Mouse (Mus musculus) layer of hippocampus, adult 2 months (tissue): ENCODE data around the gene Vstm2a. TPM values are rescaled to one million over a fixed set of nuclear protein-coding genes. Genes with fewer than 3 reads are reported as not detected.

Experiments
- DNase-seq, 2 experiments: peaks; one replicate each; pipeline ENCODE4 v3.0.0; 2022; ENCODE audit warnings: low spot score in 2 of 2
- H3K27ac ChIP-seq: fragments of 200-600 bp; 2 replicates; pipeline ENCODE4 v1.8.1; 2022
- H3K4me3 ChIP-seq: fragments of 200-600 bp; 2 replicates; pipeline ENCODE4 v1.8.1; 2022; ENCODE audit warnings: mild to moderate bottlenecking
- CTCF ChIP-seq: fragments of 200-600 bp; conservative IDR thresholded peaks from 2 replicates; pipeline ENCODE4 v1.8.1; 2022; ENCODE audit warnings: antibody characterized with exemption, mild to moderate bottlenecking, moderate library complexity
- total RNA-seq, 2 experiments: library from RNA; stranded (reverse); gene quantifications; 2 replicates each; pipeline ENCODE4 v1.2.3; 2021

Gene Vstm2a
- total RNA-seq, 2 experiments from 2014 or later: 148 to 154 TPM

DNA sequence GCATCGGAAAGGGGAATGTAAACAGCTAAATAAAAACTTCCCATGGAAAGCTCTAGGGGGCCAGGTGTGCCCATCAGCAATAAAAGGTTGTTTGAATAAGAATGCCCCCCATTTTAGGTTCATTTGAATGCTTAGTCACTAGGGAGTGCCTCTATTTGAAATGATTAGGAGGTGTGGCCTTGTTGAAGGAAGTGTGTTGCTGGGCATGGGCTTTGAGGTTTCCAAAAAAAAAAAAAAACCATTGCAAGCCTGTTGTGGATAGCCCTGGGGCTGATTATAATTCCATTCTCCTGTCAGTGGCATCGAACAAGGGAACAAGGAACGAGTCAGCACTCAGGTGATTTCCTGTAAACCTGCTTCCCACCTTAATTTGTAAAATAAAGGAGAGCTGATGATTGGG lies 87.7 kb downstream of the Vstm2a start:
- DNase-seq: no peak
- no peak for TF ChIP-seq CTCF
- Histone ChIP-seq H3K27ac (no peak overlapping the region), H3K4me3 (no peak overlapping the region)

DNA sequence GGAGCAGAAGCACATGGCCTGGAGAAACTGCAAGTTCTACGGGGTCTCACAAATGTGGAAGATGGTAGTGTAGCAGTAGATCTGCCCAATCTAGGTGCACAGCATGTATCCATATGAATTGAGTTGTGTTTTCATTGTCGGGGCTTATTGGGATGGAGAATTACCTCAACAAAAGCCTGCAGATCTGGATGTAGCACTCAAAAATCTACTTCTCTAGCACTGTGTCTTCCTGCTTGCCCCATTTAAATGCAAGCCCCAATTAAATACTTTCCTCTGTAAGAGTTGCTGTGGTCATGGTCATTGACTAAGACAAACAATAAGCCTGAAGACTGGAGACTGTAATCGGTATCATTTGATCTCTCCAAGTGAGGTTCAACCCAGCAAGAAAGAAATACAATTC lies 88.2 kb downstream of the Vstm2a start:
- H3K27ac ChIP-seq: no peak overlapping the region
- no peak for DNase-seq
- H3K4me3 ChIP-seq: no peak overlapping the region
- TF ChIP-seq CTCF: no peak

DNA sequence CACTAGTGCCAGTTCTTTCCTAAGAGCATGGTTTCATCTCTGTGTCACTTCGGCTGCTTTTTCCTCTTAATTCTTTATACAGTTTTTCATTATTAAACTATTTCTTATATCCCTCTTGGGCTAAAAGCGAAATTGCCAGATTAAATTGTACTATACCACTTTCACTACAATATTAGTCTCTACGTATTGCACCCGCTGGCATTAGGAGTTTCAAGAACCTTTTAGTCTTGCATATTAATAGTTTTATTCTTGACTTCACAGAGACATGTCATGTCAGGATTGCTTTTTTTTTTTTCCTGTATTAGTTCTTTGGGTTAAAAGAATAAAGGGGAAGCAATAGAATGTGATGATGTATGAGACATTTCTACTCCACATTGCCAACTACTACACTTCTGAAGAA lies 94.4 kb downstream of the Vstm2a start:
- no peak for DNase-seq
- Histone ChIP-seq H3K4me3 (no peak overlapping the region), H3K27ac (no peak overlapping the region)
- no peak for TF ChIP-seq CTCF

DNA sequence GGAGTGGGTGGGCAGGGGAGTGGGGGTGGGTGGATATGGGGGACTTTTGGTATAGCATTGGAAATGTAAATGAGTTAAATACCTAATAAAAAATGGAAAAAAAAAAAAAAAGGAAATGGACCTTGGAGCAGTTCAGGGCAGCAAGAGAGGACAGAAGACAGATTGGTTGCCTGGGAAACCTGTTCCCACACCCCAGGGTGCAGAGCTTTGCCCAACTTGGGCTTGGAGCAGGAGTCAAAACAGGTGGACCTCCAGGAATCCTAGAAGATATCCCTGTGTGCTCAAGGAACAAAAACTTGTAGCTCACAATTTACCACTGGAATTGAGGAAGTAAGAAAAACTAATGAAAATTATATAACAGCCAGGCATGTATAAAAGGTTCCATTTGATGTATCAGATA lies 96.8 kb downstream of the Vstm2a start:
- no peak for TF ChIP-seq CTCF
- H3K4me3 ChIP-seq: no peak overlapping the region
- no peak for DNase-seq
- H3K27ac ChIP-seq: no peak overlapping the region

DNA sequence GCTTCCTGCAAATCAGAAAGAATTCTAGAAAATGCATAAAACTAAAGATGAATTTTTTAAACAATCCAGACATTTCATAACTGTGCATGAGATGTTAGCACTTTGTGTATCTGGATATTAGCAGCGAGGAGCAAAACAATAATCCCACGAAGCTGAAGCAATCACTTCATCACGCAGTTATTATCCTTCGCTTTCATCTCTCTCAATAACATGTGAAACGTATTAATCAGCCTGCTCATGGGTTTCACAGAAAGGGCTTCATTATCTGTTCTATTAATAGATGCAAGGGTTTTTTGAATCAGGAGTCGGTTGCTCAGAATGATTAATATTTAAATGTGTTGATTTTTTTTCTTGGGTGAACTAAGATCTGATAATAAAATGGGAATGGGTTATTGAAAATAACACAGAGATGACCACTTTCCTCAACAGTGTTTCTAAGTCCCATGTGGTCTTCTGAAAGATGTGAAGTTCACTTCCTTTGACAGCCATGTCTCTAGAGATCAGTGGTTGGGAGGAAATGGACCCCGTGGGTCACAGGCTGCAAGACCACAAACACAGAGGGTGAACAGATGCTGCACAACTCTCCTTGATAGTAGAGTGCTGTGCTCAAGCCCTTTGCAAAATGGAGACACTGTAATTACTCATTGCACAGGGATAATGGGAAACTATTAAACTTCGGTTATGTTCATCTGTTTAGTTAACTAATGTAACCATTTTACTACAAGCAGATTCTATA lies 109.5 kb downstream of the Vstm2a start:
- no peak for TF ChIP-seq CTCF
- H3K4me3 ChIP-seq: no peak overlapping the region
- no peak for DNase-seq
- no peak overlapping the region for H3K27ac ChIP-seq

DNA sequence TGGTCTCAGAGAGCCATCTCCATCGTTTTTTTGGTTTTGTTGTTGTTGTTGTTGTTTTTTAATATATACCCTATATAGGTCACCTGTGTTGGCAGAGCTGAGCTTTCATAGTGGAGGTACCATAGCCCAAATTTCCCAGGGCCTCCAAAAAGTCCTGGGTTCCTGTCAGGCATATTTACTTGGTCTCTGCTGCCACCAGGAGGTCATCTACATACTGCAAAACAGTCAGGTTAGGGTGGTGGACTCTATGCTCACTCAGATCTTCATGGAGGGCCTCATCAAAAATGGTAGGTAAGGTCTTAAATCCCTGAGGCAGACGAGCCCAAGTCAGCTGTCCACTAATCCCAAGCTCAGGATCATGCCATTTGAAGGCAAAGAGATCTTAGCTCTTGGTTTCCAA lies 146.1 kb downstream of the Vstm2a start:
- peak; percentile 16 to 49 for DNase-seq
- peak; percentile 80 for TF ChIP-seq CTCF
- no peak overlapping the region for H3K27ac ChIP-seq
- no peak overlapping the region for H3K4me3 ChIP-seq

DNA sequence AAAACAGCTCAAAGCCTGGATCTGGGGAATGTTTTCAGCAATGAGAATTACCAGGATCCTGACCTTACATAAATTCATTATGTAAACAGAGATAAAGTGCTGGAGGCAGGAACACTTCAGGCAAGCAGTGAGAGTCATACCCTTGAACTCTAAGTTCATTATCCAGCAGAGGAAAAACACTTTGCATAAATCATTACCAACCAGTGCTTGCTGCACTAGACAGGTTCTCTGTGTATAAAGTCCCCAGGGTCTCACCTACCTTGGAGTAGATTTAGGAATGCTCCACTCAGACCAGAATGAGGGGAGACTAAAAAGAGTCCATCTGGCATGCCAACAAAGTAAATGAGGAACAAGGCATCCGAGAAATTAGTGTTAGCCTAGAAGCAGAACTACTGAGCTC lies 154.2 kb downstream of the Vstm2a start:
- H3K4me3 ChIP-seq: no peak overlapping the region
- no peak for DNase-seq
- no peak for TF ChIP-seq CTCF
- no peak overlapping the region for H3K27ac ChIP-seq

DNA sequence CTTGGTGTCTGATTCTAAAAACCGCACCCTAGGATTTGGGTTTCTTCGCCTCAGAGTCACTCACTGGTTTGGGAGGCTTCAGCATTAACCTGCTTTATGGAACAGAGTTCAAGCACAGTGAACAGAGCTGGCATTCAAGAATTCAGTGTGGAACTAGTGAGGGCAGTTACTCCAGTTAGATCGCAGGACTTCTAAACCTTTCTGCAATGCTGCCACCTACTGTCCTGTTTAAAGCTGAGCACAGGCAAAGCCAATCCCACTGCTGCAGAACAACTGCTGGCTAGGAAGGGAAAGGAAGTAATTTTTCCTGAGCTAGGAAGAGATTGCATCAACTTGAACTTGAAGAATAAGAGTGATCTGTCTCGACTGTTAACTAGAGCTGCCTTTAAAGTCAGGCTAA lies 155.1 kb downstream of the Vstm2a start:
- TF ChIP-seq CTCF: peak; percentile 85
- peak; percentile 55 to 61 for DNase-seq
- Histone ChIP-seq H3K4me3 (no peak overlapping the region), H3K27ac (no peak overlapping the region)

DNA sequence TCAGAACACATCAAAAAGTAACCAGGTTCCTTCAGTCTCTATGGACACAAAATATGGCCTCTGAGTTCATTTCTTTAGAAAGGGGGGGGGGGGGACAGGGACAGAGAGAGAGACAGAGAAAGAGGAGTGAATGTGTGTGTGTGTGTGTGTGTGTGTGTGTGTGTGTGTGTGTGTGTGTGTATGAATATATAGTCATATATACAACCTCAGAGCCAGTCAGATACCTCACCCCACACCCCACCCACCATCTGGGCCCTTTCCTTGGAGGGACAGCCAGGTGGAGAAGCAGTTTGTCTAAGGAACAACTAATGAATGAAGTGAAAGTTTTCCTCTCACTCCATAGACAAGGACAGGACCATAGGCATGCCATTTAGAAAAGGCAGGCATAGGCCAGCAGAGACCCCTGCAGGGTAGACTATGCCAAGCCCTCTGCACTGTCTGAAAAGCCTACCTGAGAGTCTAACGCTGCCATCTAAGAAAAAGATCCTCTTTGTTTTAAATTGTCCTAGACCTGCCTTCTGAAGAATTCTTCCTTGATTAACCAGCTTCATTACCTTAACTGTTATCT lies 155.6 kb downstream of the Vstm2a start:
- H3K4me3 ChIP-seq: no peak overlapping the region
- no peak for DNase-seq
- no peak for TF ChIP-seq CTCF
- H3K27ac ChIP-seq: no peak overlapping the region

DNA sequence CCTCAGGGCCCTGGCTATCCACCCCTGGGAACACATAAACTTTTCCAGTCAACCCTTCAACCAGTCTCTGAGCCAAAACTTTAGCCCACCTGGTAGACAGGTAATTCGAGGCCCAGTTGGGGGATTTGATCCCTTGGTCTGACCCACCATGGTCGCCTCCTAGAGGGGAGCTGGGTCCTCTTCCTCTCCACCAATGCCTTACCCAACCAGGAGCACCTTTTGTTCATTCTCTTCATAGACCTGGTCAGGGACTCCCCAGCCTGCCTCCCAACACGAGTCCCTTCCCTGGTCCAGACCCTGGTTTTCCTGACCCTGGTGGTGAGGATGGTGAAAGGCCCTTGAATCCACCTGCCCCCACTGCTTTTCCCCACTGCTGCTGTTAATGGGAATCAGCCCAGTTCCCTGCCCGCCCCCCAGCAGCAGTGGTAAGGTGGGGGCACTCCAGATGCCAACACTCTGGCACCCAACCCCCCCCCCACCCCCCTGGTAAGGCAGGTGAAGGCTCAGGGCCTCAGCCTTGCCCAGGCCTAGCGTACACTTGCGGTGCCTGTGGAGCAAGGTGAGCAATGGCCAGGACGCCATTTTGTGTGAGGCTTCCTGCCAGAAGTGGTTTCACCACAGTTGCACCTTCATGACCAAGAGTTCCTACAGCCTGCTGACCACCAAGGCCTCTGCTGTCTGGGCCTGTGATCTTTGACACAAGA lies 182.2 kb downstream of the Vstm2a start:
- no peak for TF ChIP-seq CTCF
- no peak overlapping the region for H3K4me3 ChIP-seq
- H3K27ac ChIP-seq: no peak overlapping the region
- DNase-seq: no peak
